Mouse (Mus musculus) limb, embryonic 11.5 days (tissue): ENCODE data around the gene Fzd4. TPM values are rescaled to one million over a fixed set of nuclear protein-coding genes. Genes with fewer than 3 reads are reported as not detected.

Experiments
- ATAC-seq: fragments of 200-750 bp; cut with Nextera tagmentation; 2 replicates; pipeline ENCODE4 v1.8.0; 2017; ENCODE audit warnings: low read depth; ENCODE audit not compliant: insufficient number of reproducible peaks, low FRiP score, low TSS enrichment
- DNase-seq: peaks from one replicate; pipeline ENCODE4 v3.0.0-alpha.2; 2015; ENCODE audit warnings: low spot score
- H3K27ac ChIP-seq: fragments of 300-500 bp; sonication (generic); replicated peaks from 2 replicates; pipeline ENCODE4 v1.5.1; 2014; ENCODE audit warnings: low read depth, mild to moderate bottlenecking, low read length
- H3K27me3 ChIP-seq: fragments of 300-500 bp; sonication (generic); 2 replicates; pipeline ENCODE4 v1.6.1; 2014; ENCODE audit warnings: mild to moderate bottlenecking, low read length, mixed read lengths; ENCODE audit not compliant: control insufficient read depth, insufficient read depth
- H3K36me3 ChIP-seq: fragments of 300-500 bp; sonication (generic); 2 replicates; pipeline ENCODE4 v1.6.1; 2014; ENCODE audit warnings: mild to moderate bottlenecking, low read length, moderate library complexity, mixed read lengths; ENCODE audit not compliant: control insufficient read depth, insufficient read depth
- H3K4me1 ChIP-seq: fragments of 300-500 bp; sonication (generic); 2 replicates; pipeline ENCODE4 v1.6.1; 2014; ENCODE audit warnings: low read length, mixed read lengths; ENCODE audit not compliant: control insufficient read depth, insufficient read depth
- H3K4me2 ChIP-seq: fragments of 300-500 bp; sonication (generic); 2 replicates; pipeline ENCODE4 v1.6.1; 2014; ENCODE audit warnings: low read depth, mild to moderate bottlenecking, moderate library complexity; ENCODE audit not compliant: severe bottlenecking
- H3K4me3 ChIP-seq: fragments of 300-500 bp; sonication (generic); 2 replicates; pipeline ENCODE4 v1.5.1; 2014; ENCODE audit warnings: low read depth, low read length
- H3K9ac ChIP-seq: fragments of 300-500 bp; sonication (generic); 2 replicates; pipeline ENCODE4 v1.6.1; 2014; ENCODE audit warnings: mild to moderate bottlenecking, low read length
- H3K9me3 ChIP-seq: fragments of 300-500 bp; sonication (generic); 2 replicates; pipeline ENCODE4 v1.6.1; 2016; ENCODE audit warnings: low read length; ENCODE audit not compliant: control insufficient read depth
- WGBS: fragments of 180-500 bp; shearing (Covaris S2); extraction: QIAGEN DNeasy Blood & Tissue Kit; methylation state at CpG from one replicate; pipeline ENCODE4 v1.1.7; 2014; 5-methylcytosine and 5-hydroxymethylcytosine counted together
- polyA plus RNA-seq: library from polyadenylated mRNA; unstranded; fragments of >200 nt; fragmentation: Nextera tagmentation; extraction: Ambion mirVana; gene quantifications from 2 replicates; pipeline ENCODE4 v1.2.1, GENCODE M21; 2014

The Fzd4 gene
- polyA plus RNA-seq, 1 experiment from 2014 or later, result 9.4 TPM

- Histone ChIP-seq H3K4me1 (no peaks in the 10 kb centered on the region), H3K27me3 (no peaks in the 10 kb centered on the region), H3K9me3 (no peaks in the 10 kb centered on the region), H3K36me3 (no peaks in the 10 kb centered on the region), H3K9ac (no peak overlapping the region), H3K4me2 (no peak overlapping the region), H3K4me3 (no peak overlapping the region), H3K27ac (no peak overlapping the region)
- 54% methylated on average over 8 of the region's 8 CpGs for WGBS
- ATAC-seq, result no peak
- DNase-seq, result no peak
These were observed 14.0 kb downstream of the Fzd4 start for GRCm38 (mm10) chr7:89418127-89418653.

- Histone ChIP-seq H3K36me3 (no peaks in the 10 kb centered on the region), H3K27ac (no peak overlapping the region), H3K4me2 (no peak overlapping the region), H3K4me1 (no peaks in the 10 kb centered on the region), H3K27me3 (no peaks in the 10 kb centered on the region), H3K9me3 (no peaks in the 10 kb centered on the region), H3K9ac (no peak overlapping the region), H3K4me3 (no peak overlapping the region)
- DNase-seq, result no peak
- ATAC-seq, result no peak
- WGBS, result 69% methylated on average over 3 of the region's 3 CpGs
These were observed 14.9 kb downstream of the Fzd4 start for GRCm38 (mm10) chr7:89418917-89419679.

- Histone ChIP-seq H3K27me3 (no peaks in the 10 kb centered on the region), H3K9ac (no peak overlapping the region), H3K27ac (no peak overlapping the region), H3K4me2 (no peak overlapping the region), H3K4me3 (no peak overlapping the region), H3K4me1 (0 out of 2 replicates have a peak, but pooled peaks cover 4% of the 10 kb centered on the region), H3K9me3 (no peaks in the 10 kb centered on the region), H3K36me3 (no peaks in the 10 kb centered on the region)
- 95% methylated on average over 5 of the region's 5 CpGs for WGBS
- ATAC-seq (no peak), DNase-seq (no peak)
These were observed 17.1 kb downstream of the Fzd4 start for GRCm38 (mm10) chr7:89421294-89421693.

GRCm38 (mm10) chr7:89422650-89423049 is 18.5 kb downstream of the Fzd4 start:
- no peak overlapping the region for H3K4me2 ChIP-seq
- H3K36me3 ChIP-seq, result no peaks in the 10 kb centered on the region
- ATAC-seq, result no peak
- no peak overlapping the region for H3K27ac ChIP-seq
- no peaks in the 10 kb centered on the region for H3K9me3 ChIP-seq
- no peak overlapping the region for H3K9ac ChIP-seq
- WGBS, result 39% methylated on average over 8 of the region's 8 CpGs
- 0 out of 2 replicates have a peak, but pooled peaks cover 4% of the 10 kb centered on the region for H3K4me1 ChIP-seq
- no peak overlapping the region for H3K4me3 ChIP-seq
- H3K27me3 ChIP-seq, result no peaks in the 10 kb centered on the region
- DNase-seq, result no peak

GRCm38 (mm10) chr7:89423194-89423593 is 19.0 kb downstream of the Fzd4 start:
- WGBS, result 8% methylated on average over 5 of the region's 5 CpGs
- ATAC-seq, result no peak
- no peak for DNase-seq

GRCm38 (mm10) chr7:89423688-89424255 is 19.6 kb downstream of the Fzd4 start:
- DNase-seq (no peak), ATAC-seq (no peak)
- 0 out of 2 replicates have a peak, but pooled peaks cover 4% of the 10 kb centered on the region for H3K4me1 ChIP-seq
- no peaks in the 10 kb centered on the region for H3K36me3 ChIP-seq
- no peak overlapping the region for H3K4me3 ChIP-seq
- no peak overlapping the region for H3K4me2 ChIP-seq
- H3K9me3 ChIP-seq, result no peaks in the 10 kb centered on the region
- no peak overlapping the region for H3K9ac ChIP-seq
- H3K27ac ChIP-seq, result no peak overlapping the region
- 36% methylated on average over 8 of the region's 8 CpGs for WGBS
- H3K27me3 ChIP-seq, result no peaks in the 10 kb centered on the region

More at GRCm38 (mm10) chr7:89423194-89423593, 19.0 kb downstream of the Fzd4 start:
- Histone ChIP-seq H3K9me3 (no peaks in the 10 kb centered on the region), H3K4me2 (no peak overlapping the region), H3K4me3 (no peak overlapping the region), H3K4me1 (0 out of 2 replicates have a peak, but pooled peaks cover 4% of the 10 kb centered on the region), H3K9ac (no peak overlapping the region), H3K27me3 (no peaks in the 10 kb centered on the region), H3K36me3 (no peaks in the 10 kb centered on the region), H3K27ac (no peak overlapping the region)

- no peak overlapping the region for H3K9ac ChIP-seq
- 83% methylated on average over 5 of the region's 5 CpGs for WGBS
- H3K4me1 ChIP-seq, result 0 out of 2 replicates have a peak, but pooled peaks cover 4% of the 10 kb centered on the region
- H3K27ac ChIP-seq, result no peak overlapping the region
- H3K4me3 ChIP-seq, result no peak overlapping the region
- DNase-seq (no peak), ATAC-seq (no peak)
- no peaks in the 10 kb centered on the region for H3K27me3 ChIP-seq
- H3K9me3 ChIP-seq, result no peaks in the 10 kb centered on the region
- no peak overlapping the region for H3K4me2 ChIP-seq
- H3K36me3 ChIP-seq, result no peaks in the 10 kb centered on the region
These were observed 20.5 kb downstream of the Fzd4 start for GRCm38 (mm10) chr7:89424659-89425058.

- Histone ChIP-seq H3K27me3 (no peaks in the 10 kb centered on the region), H3K4me3 (no peak overlapping the region), H3K27ac (no peak overlapping the region), H3K9me3 (no peaks in the 10 kb centered on the region), H3K4me1 (0 out of 2 replicates have a peak, but pooled peaks cover 4% of the 10 kb centered on the region), H3K9ac (no peak overlapping the region), H3K36me3 (no peaks in the 10 kb centered on the region), H3K4me2 (no peak overlapping the region)
- WGBS, result 45% methylated on average over 11 of the region's 11 CpGs
- ATAC-seq (no peak), DNase-seq (no peak)
These were observed 21.9 kb downstream of the Fzd4 start for GRCm38 (mm10) chr7:89425803-89426725.
